Mouse (Mus musculus): ENCODE results near the gene Dppa5a. TPM values are rescaled to one million over a fixed set of nuclear protein-coding genes. Genes with fewer than 3 reads are reported as not detected.
"Not testable (repeated sequence)": the region's sequence is repeated elsewhere in the genome, so short reads cannot be mapped to it uniquely, and the experiment has no call there.

Gene Dppa5a
- not detected for total RNA-seq (2021)
- long read RNA-seq, experiment 1: 0 reads
- long read RNA-seq, experiment 2: 0 reads

GRCm38 (mm10) chr9:78367959-78368358 is at the start of gene Dppa5a:
Gene Dppa5a (minus strand): TSS chr9:78368177.
- DNase-seq (ENCODE audit: low spot score in 2 of 2): not testable (repeated sequence)

GRCm38 (mm10) chr9:78401596-78401995 is 33.6 kb upstream of the Dppa5a start:
- no peak for DNase-seq (ENCODE audit: low spot score in 2 of 2)

GRCm38 (mm10) chr9:78400570-78400969 is 32.6 kb upstream of the Dppa5a start:
- no peak for DNase-seq (ENCODE audit: low spot score in 2 of 2)

GRCm38 (mm10) chr9:78396517-78396916 is 28.5 kb upstream of the Dppa5a start:
- no peak for DNase-seq (ENCODE audit: low spot score in 2 of 2)

- peak in 1 of 2 experiments; percentile 16 for DNase-seq (ENCODE audit: low spot score in 2 of 2)
Observed at GRCm38 (mm10) chr9:78395630-78396351, 27.8 kb upstream of the Dppa5a start, which contains the start of gene Ddx43. Gene Ddx43 (plus strand): TSS chr9:78395777.

- no peak for DNase-seq (ENCODE audit: low spot score in 2 of 2)
Observed at GRCm38 (mm10) chr9:78395244-78395629, 27.3 kb upstream of the Dppa5a start.

- peak in 1 of 2 experiments; percentile 23 for DNase-seq (ENCODE audit: low spot score in 2 of 2)
Observed at GRCm38 (mm10) chr9:78394602-78395001, 26.6 kb upstream of the Dppa5a start.

- DNase-seq (ENCODE audit: low spot score in 2 of 2): no peak
Observed at GRCm38 (mm10) chr9:78393741-78394140, 25.8 kb upstream of the Dppa5a start.

GRCm38 (mm10) chr9:78389981-78390380 is 22.0 kb upstream of the Dppa5a start:
- no peak for DNase-seq (ENCODE audit: low spot score in 2 of 2)

GRCm38 (mm10) chr9:78386947-78387346 is 19.0 kb upstream of the Dppa5a start:
- no peak for DNase-seq (ENCODE audit: low spot score in 2 of 2)

- no peak for DNase-seq (ENCODE audit: low spot score in 2 of 2)
Observed at GRCm38 (mm10) chr9:78385893-78386292, 17.9 kb upstream of the Dppa5a start.

GRCm38 (mm10) chr9:78378113-78378785 is 10.3 kb upstream of the Dppa5a start, which contains the start of gene Ooep:
Gene Ooep (minus strand): TSS chr9:78378725.
- no peak for DNase-seq (ENCODE audit: low spot score in 2 of 2)

GRCm38 (mm10) chr9:78377546-78377945 is 9.6 kb upstream of the Dppa5a start:
- DNase-seq (ENCODE audit: low spot score in 2 of 2): no peak

GRCm38 (mm10) chr9:78375486-78375885 is 7.5 kb upstream of the Dppa5a start:
- no peak for DNase-seq (ENCODE audit: low spot score in 2 of 2)

- DNase-seq (ENCODE audit: low spot score in 2 of 2): no peak
Observed at GRCm38 (mm10) chr9:78374885-78375389, 7.0 kb upstream of the Dppa5a start.

- DNase-seq (ENCODE audit: low spot score in 2 of 2): no peak
Observed at GRCm38 (mm10) chr9:78374397-78374796, 6.4 kb upstream of the Dppa5a start.

- no peak for DNase-seq (ENCODE audit: low spot score in 2 of 2)
Observed at GRCm38 (mm10) chr9:78372827-78373504, 5.0 kb upstream of the Dppa5a start.

- no peak for DNase-seq (ENCODE audit: low spot score in 2 of 2)
Observed at GRCm38 (mm10) chr9:78371441-78371840, 3.5 kb upstream of the Dppa5a start.

- DNase-seq (ENCODE audit: low spot score in 2 of 2): no peak
Observed at GRCm38 (mm10) chr9:78369786-78370185, 1.8 kb upstream of the Dppa5a start.

- no peak for DNase-seq (ENCODE audit: low spot score in 2 of 2)
Observed at GRCm38 (mm10) chr9:78369349-78369748, 1.4 kb upstream of the Dppa5a start.

- no peak for DNase-seq (ENCODE audit: low spot score in 2 of 2)
Observed at GRCm38 (mm10) chr9:78368671-78369293, 805 bp upstream of the Dppa5a start.

All from left cerebral cortex, adult 18-20 months (tissue).